Mouse (Mus musculus): Measurements from ENCODE around the gene Hist1h4k.

DNA sequence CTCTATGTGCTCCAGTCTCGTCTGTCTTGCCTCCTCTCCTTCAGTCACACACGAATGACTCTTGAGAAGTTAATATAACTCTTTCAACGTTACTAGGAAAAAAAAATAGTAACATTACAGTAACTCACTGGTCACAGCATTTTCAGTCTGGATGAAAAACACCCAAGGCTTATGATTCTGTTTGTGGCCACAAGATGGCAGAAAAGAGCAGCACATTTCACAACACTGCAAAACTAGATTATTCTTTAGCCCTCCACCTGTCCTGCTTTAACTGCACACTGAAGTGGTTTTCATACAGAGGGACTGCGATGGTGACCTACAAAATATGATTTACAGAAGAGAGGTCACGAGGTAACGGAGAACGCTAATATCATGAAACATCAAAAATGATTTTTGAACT is 35.6 kb downstream of the Hist1h4k start:
- TF ChIP-seq CTCF (IDR thresholded peaks at IDR 0.05; ENCODE audit: low read depth) (peak; percentile 83), EP300 (IDR thresholded peaks at IDR 0.05; ENCODE audit: low read depth) (no peak)
